Mouse (Mus musculus) central nervous system, embryonic 18 days (tissue): ENCODE measurements around the gene Ifna4. TPM values are rescaled to one million over a fixed set of nuclear protein-coding genes. Genes with fewer than 3 reads are reported as not detected.

ENCODE experiments used
- polyA plus RNA-seq: library from polyadenylated mRNA; depleted of rRNA; stranded (reverse); fragments of >200 nt; gene quantifications from 2 replicates; pipeline ENCODE4 v1.2.3, GENCODE M21; 2012; rRNA removed

The Ifna4 gene
- polyA plus RNA-seq = not detected in 2 replicates

DNA sequence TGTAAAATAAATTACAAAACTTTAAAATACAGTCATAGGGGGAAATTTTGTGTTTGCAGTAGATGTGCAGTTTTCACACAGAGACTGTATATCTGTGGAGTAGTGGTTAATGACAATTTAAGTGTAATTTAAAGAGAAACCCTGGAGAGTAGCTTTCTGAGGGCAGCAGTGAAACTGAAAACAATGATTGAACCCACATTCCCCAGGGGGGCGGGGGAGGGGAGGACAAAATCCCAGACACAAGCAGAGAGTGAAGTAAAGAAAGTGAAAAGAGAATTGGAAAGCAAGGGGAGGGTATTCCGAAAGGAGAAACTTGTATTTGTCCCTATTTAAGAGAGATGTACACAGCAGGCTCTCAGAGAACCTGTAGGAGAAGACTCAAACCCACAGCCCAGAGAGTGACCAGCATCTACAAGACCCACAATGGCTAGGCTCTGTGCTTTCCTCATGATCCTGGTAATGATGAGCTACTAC lies at the start of gene Ifna4:
TSS of gene Ifna4 (plus strand) at position 424 of the 474 bp plus-strand sequence.

DNA sequence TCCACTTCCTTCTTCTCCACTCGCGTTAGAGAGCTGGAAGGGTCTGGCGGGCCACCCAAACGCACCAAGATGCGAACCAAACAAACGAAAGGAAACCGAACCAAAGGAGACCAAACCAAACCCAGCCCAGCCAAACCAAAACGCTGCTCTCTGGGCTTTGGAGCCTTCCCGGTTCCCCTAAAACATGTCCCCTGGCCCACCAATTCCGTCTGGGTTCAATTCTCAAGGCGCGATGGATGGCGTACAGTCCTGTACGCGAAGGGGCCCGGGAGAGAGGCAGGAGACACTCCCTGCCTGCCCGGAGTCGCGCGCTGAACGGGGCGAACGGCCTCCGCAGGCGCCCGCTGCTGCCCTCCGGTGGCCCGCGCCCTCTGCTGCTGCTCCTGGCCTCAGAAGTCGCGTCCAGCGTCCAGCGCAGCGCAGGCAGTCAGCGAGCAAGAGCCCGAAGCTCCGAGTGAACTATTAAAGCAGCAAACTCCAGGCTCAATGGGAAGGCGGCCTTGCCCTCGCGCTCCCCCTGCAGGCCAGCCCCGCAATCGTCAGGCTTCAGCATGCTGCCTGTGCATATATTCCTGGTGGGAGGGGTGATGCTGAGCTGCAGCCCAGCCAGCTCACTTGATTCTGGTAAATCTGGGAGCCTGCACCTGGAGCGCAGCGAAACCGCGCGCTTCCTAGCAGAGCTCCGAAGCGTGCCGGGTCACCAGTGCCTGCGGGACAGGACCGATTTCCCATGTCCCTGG lies 47.6 kb upstream of the Ifna4 start, which contains the start of gene Gm13275:
TSS of gene Gm13275 (plus strand) at position 552 of the 740 bp plus-strand sequence.

DNA sequence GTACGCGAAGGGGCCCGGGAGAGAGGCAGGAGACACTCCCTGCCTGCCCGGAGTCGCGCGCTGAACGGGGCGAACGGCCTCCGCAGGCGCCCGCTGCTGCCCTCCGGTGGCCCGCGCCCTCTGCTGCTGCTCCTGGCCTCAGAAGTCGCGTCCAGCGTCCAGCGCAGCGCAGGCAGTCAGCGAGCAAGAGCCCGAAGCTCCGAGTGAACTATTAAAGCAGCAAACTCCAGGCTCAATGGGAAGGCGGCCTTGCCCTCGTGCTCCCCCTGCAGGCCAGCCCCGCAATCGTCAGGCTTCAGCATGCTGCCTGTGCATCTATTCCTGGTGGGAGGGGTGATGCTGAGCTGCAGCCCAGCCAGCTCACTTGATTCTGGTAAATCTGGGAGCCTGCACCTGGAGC lies 44.6 kb upstream of the Ifna4 start, which contains the start of gene Gm13279:
TSS of gene Gm13279 (plus strand) at position 301 of the 400 bp plus-strand sequence.

GRCm38 (mm10) chr4:88799365-88799764 lies 42.3 kb upstream of the Ifna4 start, which contains the start of gene Gm13285:
TSS of gene Gm13285 (plus strand) at chr4:88799665.

DNA sequence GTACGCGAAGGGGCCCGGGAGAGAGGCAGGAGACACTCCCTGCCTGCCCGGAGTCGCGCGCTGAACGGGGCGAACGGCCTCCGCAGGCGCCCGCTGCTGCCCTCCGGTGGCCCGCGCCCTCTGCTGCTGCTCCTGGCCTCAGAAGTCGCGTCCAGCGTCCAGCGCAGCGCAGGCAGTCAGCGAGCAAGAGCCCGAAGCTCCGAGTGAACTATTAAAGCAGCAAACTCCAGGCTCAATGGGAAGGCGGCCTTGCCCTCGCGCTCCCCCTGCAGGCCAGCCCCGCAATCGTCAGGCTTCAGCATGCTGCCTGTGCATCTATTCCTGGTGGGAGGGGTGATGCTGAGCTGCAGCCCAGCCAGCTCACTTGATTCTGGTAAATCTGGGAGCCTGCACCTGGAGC lies 38.7 kb upstream of the Ifna4 start, which contains the start of gene Gm13287:
TSS of gene Gm13287 (plus strand) at position 301 of the 400 bp plus-strand sequence.

GRCm38 (mm10) chr4:88805231-88805630 lies 36.4 kb upstream of the Ifna4 start, which contains the start of gene Gm13288:
TSS of gene Gm13288 (plus strand) at chr4:88805531.

GRCm38 (mm10) chr4:88815928-88816327 lies 25.7 kb upstream of the Ifna4 start, which contains the start of gene Ifna7:
TSS of gene Ifna7 (plus strand) at chr4:88816228.

GRCm38 (mm10) chr4:88819659-88820058 lies 22.0 kb upstream of the Ifna4 start, which contains the start of gene Ifna11:
TSS of gene Ifna11 (plus strand) at chr4:88819959.

DNA sequence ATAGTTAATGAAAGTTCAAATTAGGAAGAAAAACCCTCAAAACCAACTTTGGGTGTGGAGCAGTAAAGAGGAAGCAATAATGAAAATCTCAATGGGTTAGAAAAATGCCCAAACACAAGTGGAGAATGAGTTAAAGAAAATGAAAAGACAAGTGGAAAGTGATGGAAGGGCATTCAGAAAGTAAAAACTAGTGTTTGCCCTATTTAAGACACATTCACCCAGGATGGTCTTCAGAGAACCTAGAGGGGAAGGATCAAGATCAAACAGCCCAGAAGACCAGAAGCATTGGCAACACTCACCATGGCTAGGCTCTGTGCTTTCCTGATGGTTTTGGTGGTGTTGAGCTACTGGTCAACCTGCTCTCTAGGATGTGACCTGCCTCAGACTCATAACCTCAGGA lies 14.5 kb upstream of the Ifna4 start, which contains the start of gene Ifna6:
TSS of gene Ifna6 (plus strand) at position 301 of the 400 bp plus-strand sequence.

GRCm38 (mm10) chr4:88835225-88835624 lies 6.4 kb upstream of the Ifna4 start, which contains the start of gene Ifna5:
TSS of gene Ifna5 (plus strand) at chr4:88835525.

GRCm38 (mm10) chr4:88849698-88850097 lies 8.0 kb downstream of the Ifna4 start, which contains the start of gene Ifna1:
TSS of gene Ifna1 (plus strand) at chr4:88850087.

DNA sequence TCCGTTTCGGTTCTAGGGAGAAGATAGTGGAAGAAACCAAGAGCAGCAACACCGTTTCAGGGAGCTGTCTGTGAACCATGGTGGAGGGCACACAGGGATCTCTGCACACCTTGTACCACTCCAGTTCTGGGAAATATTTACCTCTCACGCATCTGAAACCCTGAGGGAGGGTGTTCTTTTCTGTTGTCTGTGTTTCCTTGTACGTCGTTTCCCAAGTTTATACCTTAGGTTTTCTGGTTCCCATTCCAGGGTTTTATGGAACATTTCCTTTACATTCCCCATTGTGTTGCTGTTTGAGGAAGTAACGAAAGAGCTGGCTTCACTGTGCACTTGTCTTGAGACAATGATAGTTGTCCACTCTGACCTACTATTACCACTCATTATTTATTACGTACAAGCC lies 38.4 kb downstream of the Ifna4 start, which contains the start of gene Ifne:
TSS of gene Ifne (minus strand) at position 101 of the 400 bp plus-strand sequence.

Other genes with a start within 250 kb of the Ifna4 start
- gene Ifna9, start 249.5 kb upstream of the Ifna4 start, polyA plus RNA-seq = not detected in 2 replicates
- gene Ifna12, start 238.5 kb upstream of the Ifna4 start, polyA plus RNA-seq = not detected in 2 replicates
- not detected in 2 replicates for gene C87499, start 207.4 kb upstream of the Ifna4 start, polyA plus RNA-seq
- not detected in 2 replicates for gene Ifna13, start 197.4 kb upstream of the Ifna4 start, polyA plus RNA-seq
- gene Ifna16, start 164.9 kb upstream of the Ifna4 start, polyA plus RNA-seq = not detected in 2 replicates
- gene Ifna2, start 157.9 kb upstream of the Ifna4 start, polyA plus RNA-seq = not detected in 2 replicates
- not detected in 2 replicates for gene Ifnab, start 150.5 kb upstream of the Ifna4 start, polyA plus RNA-seq
- gene Gm26566, start 120.1 kb upstream of the Ifna4 start, polyA plus RNA-seq = 1.9 and 2.1 TPM in 2 replicates
- gene Klhl9, start 119.4 kb upstream of the Ifna4 start, polyA plus RNA-seq = 48.0 and 49.2 TPM in 2 replicates
- gene Gm13271, start 87.0 kb upstream of the Ifna4 start, polyA plus RNA-seq = not detected in 2 replicates
- gene Gm13283, start 81.7 kb upstream of the Ifna4 start, polyA plus RNA-seq = 0.04 TPM in 1 of 2 replicates, not detected in the other
- not detected in 2 replicates for gene Gm13290, start 68.0 kb upstream of the Ifna4 start, polyA plus RNA-seq
- gene Gm13289, start 64.9 kb upstream of the Ifna4 start, polyA plus RNA-seq = not detected in 2 replicates
- gene Gm13272, start 62.0 kb upstream of the Ifna4 start, polyA plus RNA-seq = not detected in 2 replicates
- not detected in 2 replicates for gene Ifnz, start 59.7 kb upstream of the Ifna4 start, polyA plus RNA-seq
- gene Gm13276, start 56.2 kb upstream of the Ifna4 start, polyA plus RNA-seq = not detected in 2 replicates
- not detected in 2 replicates for gene Gm13277, start 53.2 kb upstream of the Ifna4 start, polyA plus RNA-seq
- not detected in 2 replicates for gene Gm13278, start 50.3 kb upstream of the Ifna4 start, polyA plus RNA-seq
- gene Gm13275, start 47.4 kb upstream of the Ifna4 start, polyA plus RNA-seq = not detected in 2 replicates
- gene Gm13279, start 44.5 kb upstream of the Ifna4 start, polyA plus RNA-seq = not detected in 2 replicates
- gene Gm13285, start 42.2 kb upstream of the Ifna4 start, polyA plus RNA-seq = not detected in 2 replicates
- gene Gm13287, start 38.6 kb upstream of the Ifna4 start, polyA plus RNA-seq = not detected in 2 replicates
- not detected in 2 replicates for gene Gm13288, start 36.3 kb upstream of the Ifna4 start, polyA plus RNA-seq
- not detected in 2 replicates for gene Ifna7, start 25.6 kb upstream of the Ifna4 start, polyA plus RNA-seq
- not detected in 2 replicates for gene Ifna11, start 21.9 kb upstream of the Ifna4 start, polyA plus RNA-seq
- gene Ifna6, start 14.4 kb upstream of the Ifna4 start, polyA plus RNA-seq = not detected in 2 replicates
- not detected in 2 replicates for gene Ifna5, start 6.3 kb upstream of the Ifna4 start, polyA plus RNA-seq
- gene Ifna1, start 8.2 kb downstream of the Ifna4 start, polyA plus RNA-seq = not detected in 2 replicates
- gene Ifne, start 38.3 kb downstream of the Ifna4 start, polyA plus RNA-seq = not detected in 2 replicates